Mouse (Mus musculus) neural tube, embryonic 12.5 days (tissue): Measurements from ENCODE around the gene Morn3. TPM values are rescaled to one million over a fixed set of nuclear protein-coding genes. Genes with fewer than 3 reads are reported as not detected.

Source experiments
- ATAC-seq: fragments of 200-750 bp; cut with Nextera tagmentation; 2 replicates; pipeline ENCODE4 v1.8.0; 2017; ENCODE audit warnings: low read depth, mild to moderate bottlenecking, moderate TSS enrichment, moderate library complexity; ENCODE audit not compliant: low FRiP score
- H3K27ac ChIP-seq: fragments of 300-500 bp; sonication (generic); 2 replicates; pipeline ENCODE4 v1.5.1; 2016
- H3K27me3 ChIP-seq: fragments of 300-500 bp; sonication (generic); replicated peaks from 2 replicates; pipeline ENCODE4 v1.6.1; 2016; ENCODE audit warnings: mild to moderate bottlenecking
- H3K36me3 ChIP-seq: fragments of 300-500 bp; sonication (generic); 2 replicates; pipeline ENCODE4 v1.6.1; 2016; ENCODE audit warnings: mild to moderate bottlenecking
- H3K4me1 ChIP-seq: fragments of 300-500 bp; sonication (generic); 2 replicates; pipeline ENCODE4 v1.6.1; 2016
- H3K4me2 ChIP-seq: fragments of 300-500 bp; sonication (generic); replicated peaks from 2 replicates; pipeline ENCODE4 v1.6.1; 2016; ENCODE audit warnings: mild to moderate bottlenecking
- H3K4me3 ChIP-seq: fragments of 300-500 bp; sonication (generic); 2 replicates; pipeline ENCODE4 v1.5.1; 2016
- H3K9ac ChIP-seq: fragments of 300-500 bp; sonication (generic); 2 replicates; pipeline ENCODE4 v1.6.1; 2016; ENCODE audit warnings: mild to moderate bottlenecking
- H3K9me3 ChIP-seq: fragments of 300-500 bp; sonication (generic); 2 replicates; pipeline ENCODE4 v1.6.1; 2016; ENCODE audit warnings: mild to moderate bottlenecking
- WGBS: fragments of 180-500 bp; shearing (Covaris S2); methylation state at CpG from one replicate; pipeline ENCODE4 v1.1.7; 2016; 5-methylcytosine and 5-hydroxymethylcytosine counted together
- polyA plus RNA-seq: library from polyadenylated mRNA; unstranded; fragments of >200 nt; fragmentation: Nextera tagmentation; extraction: Ambion mirVana; gene quantifications from 2 replicates; pipeline ENCODE4 v1.2.1, GENCODE M21; 2016

Morn3 gene
- polyA plus RNA-seq, 1 experiment from 2014 or later = not detected

DNA sequence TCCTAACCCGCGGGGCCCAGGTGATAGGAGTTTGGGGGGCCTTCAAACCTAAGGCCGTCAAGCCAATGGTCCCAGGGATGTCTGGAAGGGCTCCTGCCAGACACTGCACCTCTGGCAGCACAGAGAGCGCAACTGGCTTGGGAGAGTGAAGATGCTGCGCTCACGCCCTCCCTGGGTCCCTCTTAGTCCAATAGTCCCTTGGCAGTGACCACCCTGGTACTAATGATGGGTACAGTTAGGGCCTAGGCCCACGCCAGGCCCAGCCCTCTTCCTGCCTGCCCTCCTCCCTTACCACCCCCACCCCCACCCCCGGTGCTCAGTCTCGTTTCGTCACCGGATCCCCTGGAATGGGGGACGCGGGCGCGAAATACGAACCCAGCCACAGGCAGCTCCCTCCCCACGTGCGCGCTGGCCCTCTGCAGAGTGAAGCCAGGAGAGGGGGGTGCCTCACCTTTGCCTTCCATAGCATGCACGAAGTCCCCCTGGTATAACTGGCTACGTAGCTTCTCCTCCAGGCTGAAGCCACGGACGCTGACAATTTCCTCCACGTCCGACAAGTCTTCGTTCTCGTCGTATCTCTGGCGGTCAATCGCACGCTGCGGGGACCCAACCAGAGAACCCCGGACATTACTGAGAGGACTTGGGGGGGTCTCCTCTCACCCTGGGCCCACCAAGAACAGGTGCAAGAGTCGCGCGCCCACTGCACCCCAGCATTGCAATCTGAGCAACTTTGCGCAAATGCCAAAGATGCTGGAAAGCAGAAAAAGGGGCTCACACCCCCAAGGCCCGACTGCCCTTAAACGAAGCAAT, 59.4 kb downstream of the Morn3 start:
- Histone ChIP-seq H3K9ac (peak overlapping the region; percentile 74), H3K4me2 (peak overlapping the region; percentile 98), H3K4me3 (peak overlapping the region; percentile 67), H3K4me1 (peaks cover 52% of the 10 kb centered on the region), H3K9me3 (no peaks in the 10 kb centered on the region), H3K27me3 (no peaks in the 10 kb centered on the region), H3K36me3 (no peaks in the 10 kb centered on the region), H3K27ac (no peak overlapping the region)
- ATAC-seq = 0 out of 2 replicates have a peak, but pooled peaks have one; percentile 22
- WGBS = 2% methylated on average over 39 of the region's 39 CpGs

DNA sequence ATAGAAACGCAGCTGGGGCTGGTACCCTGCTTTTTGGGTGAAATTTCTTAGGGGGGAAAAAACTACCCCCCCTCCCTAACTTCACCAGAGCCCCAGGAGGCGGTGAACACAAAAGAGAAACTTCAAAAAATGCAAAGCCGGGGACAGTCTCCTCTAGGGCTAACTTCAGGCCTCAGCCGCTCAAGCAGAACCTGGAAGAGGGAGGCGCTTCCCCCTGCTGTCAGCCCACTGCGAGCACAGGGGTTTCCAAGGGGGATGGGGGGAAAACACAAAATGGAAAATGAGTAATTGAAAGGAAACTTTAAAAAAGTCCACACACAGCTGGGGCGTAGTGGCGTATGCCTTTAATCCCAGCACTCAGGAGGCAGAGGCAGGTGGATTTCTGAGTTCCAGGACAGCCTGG, 60.7 kb downstream of the Morn3 start:
- Histone ChIP-seq H3K4me2 (peak overlapping the region; percentile 98), H3K27ac (no peak overlapping the region), H3K36me3 (no peaks in the 10 kb centered on the region), H3K4me3 (no peak overlapping the region), H3K27me3 (no peaks in the 10 kb centered on the region), H3K9me3 (no peaks in the 10 kb centered on the region), H3K4me1 (peaks cover 43% of the 10 kb centered on the region), H3K9ac (no peak overlapping the region; the same call in 1 of the 2 replicates)
- WGBS = 17% methylated on average over 8 of the region's 8 CpGs
- ATAC-seq = no peak

Other genes starting within 250 kb of the Morn3 start
- 506 and 512 TPM in 2 replicates for gene Anapc5, start 225.7 kb downstream of the Morn3 start, polyA plus RNA-seq
- gene Rnf34, start 197.0 kb downstream of the Morn3 start, polyA plus RNA-seq = 52.8 and 54.0 TPM in 2 replicates
- 105 and 106 TPM in 2 replicates for gene Kdm2b, start 57.2 kb downstream of the Morn3 start, polyA plus RNA-seq
- gene Orai1, start 31.9 kb downstream of the Morn3 start, polyA plus RNA-seq = 13.9 and 14.2 TPM in 2 replicates
- 17.4 and 19.4 TPM in 2 replicates for gene Tmem120b, start 21.4 kb upstream of the Morn3 start, polyA plus RNA-seq
- 2.4 and 2.9 TPM in 2 replicates for gene Rhof, start 85.7 kb upstream of the Morn3 start, polyA plus RNA-seq
- gene Setd1b, start 95.2 kb upstream of the Morn3 start, polyA plus RNA-seq = 12.9 and 13.0 TPM in 2 replicates
- gene Psmd9, start 122.4 kb upstream of the Morn3 start, polyA plus RNA-seq = 74.1 and 77.7 TPM in 2 replicates
- not detected in 2 replicates for gene Hpd, start 135.7 kb upstream of the Morn3 start, polyA plus RNA-seq
- gene Wdr66, start 205.1 kb upstream of the Morn3 start, polyA plus RNA-seq = 11.3 and 14.8 TPM in 2 replicates